ENCODE assay signal across 8 mouse cellular contexts in the genomic region with DNA sequence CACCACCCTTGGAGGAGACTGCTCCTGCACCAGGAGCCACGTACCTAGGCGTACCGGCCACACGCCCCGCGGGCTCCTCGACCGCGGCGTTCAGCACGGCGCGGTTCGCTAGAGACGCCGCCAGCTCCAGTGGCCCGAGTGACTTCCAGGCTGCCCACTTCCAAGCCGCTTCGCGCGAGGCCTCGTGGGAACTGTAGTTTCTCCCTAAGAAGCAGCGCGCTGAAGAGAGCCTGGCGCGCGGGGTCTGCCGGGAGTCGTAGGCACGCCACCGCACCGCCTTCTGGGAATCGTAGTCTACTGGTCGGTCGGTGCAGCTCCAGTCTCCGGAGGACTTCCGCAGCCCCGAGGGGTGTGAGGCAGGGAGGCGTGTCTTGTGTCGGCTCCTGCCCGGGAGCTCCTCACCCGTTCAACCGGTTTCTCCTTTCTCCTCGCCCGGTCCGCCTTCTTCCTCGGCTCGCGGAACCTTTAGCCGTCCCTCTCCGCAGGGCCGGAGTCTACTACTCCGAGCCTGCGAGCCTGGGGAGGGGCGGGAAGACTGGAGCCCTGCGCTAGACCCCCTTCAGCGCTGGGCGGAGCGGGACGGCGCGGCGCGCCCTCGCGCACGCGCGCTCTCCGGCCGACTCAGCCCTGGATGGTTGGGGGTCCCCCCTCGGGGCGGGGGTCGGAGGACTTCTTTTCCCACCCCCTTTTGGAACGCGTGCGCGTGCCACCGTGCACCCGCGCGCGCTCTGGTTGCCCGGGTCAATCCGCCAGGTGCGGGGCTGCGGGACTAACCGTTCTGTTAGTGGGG. TPM values are rescaled to one million over a fixed set of nuclear protein-coding genes. Genes with fewer than 3 reads are reported as not detected.
DNase-seq lines count a peak whose midpoint lies in the region; ATAC-seq lines count a peak whose summit lies in the region.

A gene (minus strand): TSS at position 221 of the 790 bp plus-strand sequence.

- H3K4me2 ChIP-seq in hindbrain, embryonic 16.5 days (ENCODE audit: low read length): peak within 1 kb of the TSS; percentile 89

- H3K9ac ChIP-seq in hindbrain, embryonic 16.5 days (ENCODE audit: low read depth, low read length): peak within 1 kb of the TSS; percentile 88

- peak within 1 kb of the TSS; percentile 94 for H3K4me3 ChIP-seq in hindbrain, embryonic 16.5 days (ENCODE audit: low read length)
- peak within 1 kb of the TSS; percentile 53 for H3K4me3 ChIP-seq in macrophage (ENCODE audit: inconsistent target)

- H3K79me2 ChIP-seq in macrophage (ENCODE audit: inconsistent target): peaks cover 43% of the 10 kb centered on the region

- DNase-seq in WW6 (ENCODE audit: low read depth, low spot score): peak; percentile 96
- peak; percentile 88 to 97 for DNase-seq in cerebellum, postnatal 4 days (ENCODE audit: low spot score in 2 of 2)
- DNase-seq in gastrocnemius, adult 18-20 months (ENCODE audit: low spot score): peak; percentile 98
- peak; percentile 97 to 98 for DNase-seq in left cerebral cortex, adult 18-20 months (ENCODE audit: low spot score in 2 of 2)
- DNase-seq in right cerebral cortex, adult 18-20 months: peak; percentile 98
- DNase-seq in urinary bladder, postnatal 10 days (ENCODE audit: low spot score): peak; percentile 90

- peaks cover 18% of the 10 kb centered on the region for H3K4me1 ChIP-seq in hindbrain, embryonic 16.5 days (ENCODE audit: control insufficient read depth, insufficient read depth, low read depth, low read length)

- H3K9me3 ChIP-seq in hindbrain, embryonic 16.5 days (ENCODE audit: control insufficient read depth, low read length): no peaks in the 10 kb centered on the region

- no peaks in the 10 kb centered on the region for H3K27me3 ChIP-seq in hindbrain, embryonic 16.5 days (replicated peaks; ENCODE audit: control insufficient read depth, insufficient read depth, low read length)

- H3K36me3 ChIP-seq in hindbrain, embryonic 16.5 days (ENCODE audit: control insufficient read depth, insufficient read depth, low read length): no peaks in the 10 kb centered on the region
- H3K36me3 ChIP-seq in macrophage (ENCODE audit: inconsistent target): no peaks in the 10 kb centered on the region

- 1% methylated on average over 79 of the region's 88 CpGs for WGBS in hindbrain, embryonic 16.5 days
- WGBS in macrophage (ENCODE audit: missing documents): under 1% methylated on average over 70 of the region's 88 CpGs

- H3K27ac ChIP-seq in hindbrain, embryonic 16.5 days (ENCODE audit: low read depth, low read length): peak within 1 kb of the TSS; percentile 95
- H3K27ac ChIP-seq in macrophage: no peak within 1 kb of the TSS

- ATAC-seq in hindbrain, embryonic 16.5 days: peak; percentile 97

RNA-seq across cellular contexts. Expression of the gene that starts here (rescaled TPM):
- total RNA-seq in gastrocnemius, adult 18-20 months (2021): 1 to 10 TPM; 6.6 to 7.1 TPM
- polyA plus RNA-seq in hindbrain, embryonic 16.5 days (2015; fragmentation: Nextera tagmentation; extraction: Ambion mirVana): 18.2 and 23.1 TPM in 2 replicates
- 10 to 100 TPM; 54.7 to 54.9 TPM for total RNA-seq in left cerebral cortex, adult 18-20 months (2021)
- 100 to 1,000 TPM in 1 of 26 experiments, 10 to 100 TPM in 25; 25.2 to 114 (median 60.5) TPM for total RNA-seq in macrophage (2018; cell fraction: chromatin; rRNA removed)
- 10 to 100 TPM; 10.1 to 25.1 (median 17.9) TPM for total RNA-seq in macrophage (2018; cell fraction: cytosol; rRNA removed)
- total RNA-seq in macrophage (2018; cell fraction: nucleus; rRNA removed): 10 to 100 TPM; 14.0 to 65.9 (median 36.5) TPM
- 10.2 to 12.7 TPM (median 10.3 TPM) in 3 replicates for polyA plus RNA-seq in macrophage (2018)

Comparison
In these comparisons a context has a peak if more than half of its experiments do, and no peak if none do; other contexts are left out.
1. RNA of the gene that starts here (total RNA-seq): 54.7 to 54.9 TPM in left cerebral cortex, adult 18-20 months; 6.6 to 7.1 TPM in gastrocnemius, adult 18-20 months; every median in the first group is over 4 times any median in the second.
2. Peak in every context shown above with its lines, with median percentiles within 50 percentile points of each other: DNase-seq.